Mouse (Mus musculus) heart, embryonic 11.5 days (tissue): Measurements from ENCODE around the gene Gse1. TPM values are rescaled to one million over a fixed set of nuclear protein-coding genes. Genes with fewer than 3 reads are reported as not detected.
A peak's percentile ranks its signal among the peaks of the same experiment; 100 is the strongest.

Source experiments
- ATAC-seq: fragments of 200-750 bp; cut with Nextera tagmentation; replicated peaks from 2 replicates; pipeline ENCODE4 v1.8.0; 2017; ENCODE audit warnings: moderate library complexity; ENCODE audit not compliant: insufficient number of reproducible peaks, low FRiP score, low TSS enrichment
- H3K27ac ChIP-seq: fragments of 300-500 bp; sonication (generic); 2 replicates; pipeline ENCODE4 v1.5.1; 2014; ENCODE audit warnings: mild to moderate bottlenecking, low read depth, low read length
- H3K27me3 ChIP-seq: fragments of 300-500 bp; sonication (generic); 2 replicates; pipeline ENCODE4 v1.6.1; 2014; ENCODE audit warnings: mild to moderate bottlenecking, low read length, mixed read lengths; ENCODE audit not compliant: control insufficient read depth, insufficient read depth
- H3K36me3 ChIP-seq: fragments of 300-500 bp; sonication (generic); 2 replicates; pipeline ENCODE4 v1.6.1; 2014; ENCODE audit warnings: mild to moderate bottlenecking, low read length, moderate library complexity, mixed read lengths; ENCODE audit not compliant: control insufficient read depth, insufficient read depth
- H3K4me1 ChIP-seq: fragments of 300-500 bp; sonication (generic); 2 replicates; pipeline ENCODE4 v1.6.1; 2014; ENCODE audit warnings: low read length; ENCODE audit not compliant: control insufficient read depth, insufficient read depth
- H3K4me2 ChIP-seq: fragments of 300-500 bp; sonication (generic); 2 replicates; pipeline ENCODE4 v1.6.1; 2014; ENCODE audit warnings: mild to moderate bottlenecking, moderate library complexity
- H3K4me3 ChIP-seq: fragments of 300-500 bp; sonication (generic); 2 replicates; pipeline ENCODE4 v1.5.1; 2014; ENCODE audit warnings: low read depth, low read length
- H3K9ac ChIP-seq: fragments of 300-500 bp; sonication (generic); 2 replicates; pipeline ENCODE4 v1.6.1; 2014; ENCODE audit warnings: mild to moderate bottlenecking, low read depth, low read length, moderate library complexity
- H3K9me3 ChIP-seq: fragments of 300-500 bp; sonication (generic); replicated peaks from 2 replicates; pipeline ENCODE4 v1.6.1; 2016; ENCODE audit warnings: low read length; ENCODE audit not compliant: control insufficient read depth
- WGBS: fragments of 180-500 bp; shearing (Covaris S2); extraction: QIAGEN DNeasy Blood & Tissue Kit; methylation state at CpG from one replicate; pipeline ENCODE4 v1.1.7; 2014; ENCODE audit not compliant: insufficient replicate concordance; 5-methylcytosine and 5-hydroxymethylcytosine counted together
- polyA plus RNA-seq: library from polyadenylated mRNA; unstranded; fragments of >200 nt; fragmentation: Nextera tagmentation; extraction: Ambion mirVana; gene quantifications from 2 replicates; pipeline ENCODE4 v1.2.1, GENCODE M21; 2014

The Gse1 gene
- polyA plus RNA-seq, 1 experiment from 2014 or later: 12.8 TPM

DNA sequence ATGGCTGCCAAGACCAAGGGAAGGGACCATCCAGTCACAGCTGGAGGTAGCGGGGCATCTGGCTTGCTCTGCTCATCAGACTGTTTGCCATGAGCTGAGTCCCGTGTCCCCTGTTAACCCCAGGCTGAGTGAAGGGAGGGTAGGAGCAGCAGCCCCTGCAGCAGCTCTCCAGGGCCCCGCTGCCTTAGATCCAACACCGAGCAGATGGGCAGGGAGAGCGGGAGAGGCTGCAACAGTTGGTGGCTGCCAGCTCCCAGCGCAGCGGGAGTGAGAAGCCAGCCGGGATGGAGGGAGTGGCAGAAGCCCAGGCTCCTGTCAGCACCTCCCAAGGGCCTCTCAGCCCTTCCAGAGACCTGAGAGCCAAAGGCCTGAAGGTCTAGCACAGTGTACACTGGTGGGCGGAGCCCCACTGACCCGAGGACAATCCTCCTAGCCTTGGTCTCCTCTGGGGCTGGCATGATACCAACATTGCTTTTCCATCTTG, 61.5 kb downstream of the Gse1 start:
- H3K36me3 ChIP-seq: no peaks in the 10 kb centered on the region
- H3K4me3 ChIP-seq: no peak overlapping the region
- H3K27ac ChIP-seq: peak overlapping the region; percentile 73
- no peaks in the 10 kb centered on the region for H3K9me3 ChIP-seq
- ATAC-seq: peak; percentile 15; the same call in 1 of the 2 replicates
- WGBS: 23% methylated on average over 10 of the region's 10 CpGs
- peak overlapping the region; percentile 62; the same call in 1 of the 2 replicates for H3K9ac ChIP-seq
- H3K27me3 ChIP-seq: no peaks in the 10 kb centered on the region
- H3K4me2 ChIP-seq: peak overlapping the region; percentile 39
- H3K4me1 ChIP-seq: peaks cover 77% of the 10 kb centered on the region

DNA sequence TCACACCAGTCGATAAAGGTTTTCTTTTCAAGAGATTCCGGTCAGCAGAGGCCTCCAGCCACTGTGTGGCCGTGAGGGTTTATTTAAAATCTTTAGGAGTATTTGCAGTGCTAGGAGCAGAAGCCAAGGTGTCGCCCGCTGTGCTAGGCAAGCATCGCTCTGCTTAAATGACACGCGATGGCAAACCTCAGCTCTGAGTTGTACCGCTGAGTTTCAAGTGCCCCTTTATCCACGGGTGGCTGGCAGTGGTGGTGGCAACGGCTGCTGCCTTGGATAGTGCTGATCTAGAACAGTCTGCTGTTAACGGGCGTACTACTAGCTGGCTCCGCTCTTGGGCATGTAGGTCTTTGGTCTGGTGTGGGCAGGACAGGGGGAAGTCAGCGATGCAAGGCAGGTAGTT, 62.4 kb downstream of the Gse1 start:
- peaks cover 78% of the 10 kb centered on the region for H3K4me1 ChIP-seq
- no peak overlapping the region for H3K4me3 ChIP-seq
- no peaks in the 10 kb centered on the region for H3K27me3 ChIP-seq
- H3K9me3 ChIP-seq: no peaks in the 10 kb centered on the region
- peak overlapping the region; percentile 39 for H3K4me2 ChIP-seq
- no peak for ATAC-seq
- no peak overlapping the region for H3K9ac ChIP-seq
- no peaks in the 10 kb centered on the region for H3K36me3 ChIP-seq
- H3K27ac ChIP-seq: 0 out of 2 replicates have a peak overlapping the region, but pooled peaks have one; percentile 32
- 64% methylated on average over 15 of the region's 15 CpGs for WGBS

GRCm38 (mm10) chr8:120291650-120292049, 63.4 kb downstream of the Gse1 start:
- peak overlapping the region; percentile 61 for H3K9ac ChIP-seq
- H3K27ac ChIP-seq: no peak overlapping the region; the same call in 1 of the 2 replicates
- no peaks in the 10 kb centered on the region for H3K27me3 ChIP-seq
- peak overlapping the region; percentile 49 for H3K4me2 ChIP-seq
- no peaks in the 10 kb centered on the region for H3K9me3 ChIP-seq
- H3K36me3 ChIP-seq: no peaks in the 10 kb centered on the region
- H3K4me3 ChIP-seq: peak overlapping the region; percentile 27; the same call in 1 of the 2 replicates
- ATAC-seq: no peak
- peaks cover 83% of the 10 kb centered on the region for H3K4me1 ChIP-seq
- WGBS: 85% methylated on average over 9 of the region's 9 CpGs

DNA sequence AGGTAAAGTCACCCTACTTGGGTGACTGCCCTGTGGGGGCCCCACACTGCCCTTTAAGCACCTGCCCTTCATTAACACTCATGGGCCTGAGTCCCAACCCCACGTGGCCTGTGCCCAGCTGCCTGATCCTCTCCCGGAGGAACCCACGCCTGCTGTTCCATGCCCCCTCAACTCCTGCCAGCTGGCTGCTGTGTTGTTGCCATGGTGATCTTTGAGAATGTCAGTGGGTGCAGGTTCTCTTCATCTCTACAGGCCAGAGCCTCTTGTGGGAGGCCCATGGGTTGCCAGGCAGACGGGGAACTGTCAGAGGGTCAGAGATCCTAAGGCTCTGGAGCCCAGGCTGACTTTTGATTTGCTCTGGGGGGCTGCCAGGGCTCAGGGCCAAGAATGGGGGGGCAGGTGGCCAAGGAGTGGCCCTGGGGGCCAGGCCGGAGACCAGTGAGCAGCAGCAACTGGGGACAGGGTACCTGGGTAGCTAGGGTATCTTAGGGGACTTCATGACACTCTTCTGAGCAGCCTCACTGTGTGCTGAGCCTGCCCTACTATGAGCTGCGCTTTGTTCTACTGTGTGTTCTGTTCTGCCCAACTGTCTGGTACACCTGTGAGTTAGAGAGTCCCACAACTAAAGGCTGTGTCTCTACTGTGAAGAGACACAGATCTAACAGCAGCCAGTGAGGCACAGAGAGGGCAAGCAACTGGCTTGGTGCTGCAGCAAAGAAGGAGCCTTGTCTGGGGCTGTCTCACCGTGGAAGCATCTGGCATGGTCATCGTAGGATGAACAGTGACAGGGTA, 64.3 kb downstream of the Gse1 start:
- Histone ChIP-seq H3K4me3 (peak overlapping the region; percentile 27), H3K27me3 (no peaks in the 10 kb centered on the region), H3K4me2 (peak overlapping the region; percentile 49), H3K9ac (peak overlapping the region; percentile 61), H3K27ac (peak overlapping the region; percentile 81), H3K4me1 (peaks cover 89% of the 10 kb centered on the region), H3K36me3 (no peaks in the 10 kb centered on the region), H3K9me3 (no peaks in the 10 kb centered on the region)
- no peak for ATAC-seq
- 64% methylated on average over 8 of the region's 8 CpGs for WGBS

- peak overlapping the region; percentile 27 for H3K4me3 ChIP-seq
- peak overlapping the region; percentile 49 for H3K4me2 ChIP-seq
- no peaks in the 10 kb centered on the region for H3K27me3 ChIP-seq
- ATAC-seq: peak; percentile 73
- 23% methylated on average over 18 of the region's 18 CpGs for WGBS
- no peaks in the 10 kb centered on the region for H3K9me3 ChIP-seq
- peak overlapping the region; percentile 81 for H3K27ac ChIP-seq
- H3K9ac ChIP-seq: peak overlapping the region; percentile 64
- H3K4me1 ChIP-seq: peaks cover 85% of the 10 kb centered on the region
- H3K36me3 ChIP-seq: no peaks in the 10 kb centered on the region
Observed at GRCm38 (mm10) chr8:120293421-120294357, 65.4 kb downstream of the Gse1 start.

GRCm38 (mm10) chr8:120294982-120295870, 67.0 kb downstream of the Gse1 start:
- H3K27me3 ChIP-seq: no peaks in the 10 kb centered on the region
- H3K4me3 ChIP-seq: peak overlapping the region; percentile 29; the same call in 1 of the 2 replicates
- H3K4me1 ChIP-seq: peaks cover 74% of the 10 kb centered on the region
- H3K27ac ChIP-seq: peak overlapping the region; percentile 81
- ATAC-seq: peak; percentile 46
- peak overlapping the region; percentile 64 for H3K9ac ChIP-seq
- no peaks in the 10 kb centered on the region for H3K9me3 ChIP-seq
- H3K36me3 ChIP-seq: no peaks in the 10 kb centered on the region
- peak overlapping the region; percentile 49 for H3K4me2 ChIP-seq
- 22% methylated on average over 17 of the region's 17 CpGs for WGBS

DNA sequence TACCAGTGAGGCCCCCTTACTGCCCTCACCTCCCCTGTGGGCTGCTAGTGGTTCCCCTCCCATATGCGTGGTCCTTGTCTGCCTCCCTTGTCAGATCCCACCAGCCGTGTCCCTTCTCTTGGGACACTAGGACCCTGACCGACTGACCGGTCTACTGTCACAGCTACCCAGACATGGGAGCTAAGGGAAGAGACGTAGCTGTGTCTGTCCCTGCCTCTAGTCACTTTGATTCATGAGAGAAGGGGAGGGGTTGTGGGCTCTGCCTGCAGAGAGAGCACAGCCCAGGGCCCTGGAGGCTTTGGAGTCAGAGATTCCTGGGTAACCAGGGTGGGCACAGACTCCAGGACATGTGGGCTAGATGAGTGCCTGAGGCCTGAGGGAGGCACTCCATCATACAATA, 68.7 kb downstream of the Gse1 start:
- ATAC-seq: no peak
- Histone ChIP-seq H3K27me3 (no peaks in the 10 kb centered on the region), H3K4me2 (no peak overlapping the region), H3K9ac (no peak overlapping the region), H3K4me3 (no peak overlapping the region), H3K36me3 (no peaks in the 10 kb centered on the region), H3K4me1 (peaks cover 68% of the 10 kb centered on the region), H3K9me3 (no peaks in the 10 kb centered on the region), H3K27ac (no peak overlapping the region; the same call in 1 of the 2 replicates)
- 17% methylated on average over 5 of the region's 5 CpGs for WGBS
